17 mouse cellular contexts compared by ENCODE assay signal in genomic region chr2:144189756-144190155, GRCm38 (mm10).
A peak's percentile ranks its signal among the peaks of the same experiment; 100 is the strongest.
DNase-seq lines count a peak whose midpoint lies in the region; ATAC-seq and TF ChIP-seq lines count a peak whose summit lies in the region.
"Had no signal": no experiment of that assay in that cellular context is flagged by ENCODE, and none has a peak within 500 bp of the region (broad histone marks: within the 10 kb centered on the region; RNA-seq: fewer than 3 reads in every experiment).

No protein-coding gene starts in this region.

- peaks cover 2 to 18% of the 10 kb centered on the region in 2 experiments; a peak in 3 of 4 replicates for H3K4me1 ChIP-seq in ES-E14 (ENCODE audit: control insufficient read depth in 2 of 2, insufficient read depth in 2 of 2, low read length in 2 of 2, poor library complexity in 1 of 2)
- H3K4me1 ChIP-seq in liver, postnatal 0 days (ENCODE audit: insufficient read depth) = peaks cover 24% of the 10 kb centered on the region
- H3K4me1 ChIP-seq: forebrain, embryonic 15.5 days had no signal

- H3K9me3 ChIP-seq in ES-E14 (ENCODE audit: control insufficient read depth, insufficient read depth, low read depth, low read length) = no peaks in the 10 kb centered on the region
- H3K9me3 ChIP-seq in liver, postnatal 0 days (ENCODE audit: low read length) = no peaks in the 10 kb centered on the region
- H3K9me3 ChIP-seq: embryonic facial prominence, embryonic 10.5 days; embryonic facial prominence, embryonic 12.5 days; forebrain, embryonic 15.5 days had no signal

- DNase-seq in ES-CJ7 (ENCODE audit: low read depth, low spot score) (peak; percentile 21), ES-E14 (ENCODE audit: low read depth, low spot score) (no peak), ZHBTc4 (ENCODE audit: low read depth, low spot score) (peak; percentile 67)
- no peak for DNase-seq in liver, postnatal 0 days
- DNase-seq in adrenal gland, postnatal 25 days = no peak
- no peak for DNase-seq in frontal cortex, postnatal 14 days (ENCODE audit: low spot score in 2 of 2)
- DNase-seq: adrenal gland, adult 8-10 months; adrenal gland, postnatal 14 days; cerebellum, adult 11-12 months; cerebellum, adult 2 months; cerebellum, adult 9-10 months; cerebellum, postnatal 10 days; cerebellum, postnatal 25 days; forebrain, postnatal 0 days had no signal

- WGBS in liver, postnatal 0 days (ENCODE audit: insufficient replicate concordance) = 84% methylated on average over 7 of the region's 7 CpGs

- no peak overlapping the region for H3K9ac ChIP-seq in ES-E14 (ENCODE audit: insufficient read depth, low read depth, low read length, poor library complexity, severe bottlenecking)
- H3K9ac ChIP-seq in liver, postnatal 0 days (replicated peaks) = no peak overlapping the region
- H3K9ac ChIP-seq: embryonic facial prominence, embryonic 12.5 days; forebrain, embryonic 15.5 days; forebrain, postnatal 0 days had no signal

- ATAC-seq in liver, postnatal 0 days = no peak
- ATAC-seq: forebrain, embryonic 15.5 days; forebrain, postnatal 0 days had no signal

- H3K4me3 ChIP-seq in ES-E14 (ENCODE audit: insufficient read depth in 1 of 2, low read depth in 1 of 2, low read length in 2 of 2, poor library complexity in 1 of 2, severe bottlenecking in 1 of 2) = no peak overlapping the region
- no peak overlapping the region for H3K4me3 ChIP-seq in liver, postnatal 0 days (ENCODE audit: low read depth, low read length)
- H3K4me3 ChIP-seq: embryonic facial prominence, embryonic 10.5 days; embryonic facial prominence, embryonic 12.5 days; forebrain, embryonic 15.5 days had no signal

- no peaks in the 10 kb centered on the region for H3K27me3 ChIP-seq in liver, postnatal 0 days (ENCODE audit: insufficient read depth, low read length)
- H3K27me3 ChIP-seq: embryonic facial prominence, embryonic 12.5 days; forebrain, embryonic 15.5 days had no signal

- no peak for TF ChIP-seq EP300 in liver, postnatal 0 days (IDR thresholded peaks at IDR 0.05; ENCODE audit: low read depth)

- no peaks in the 10 kb centered on the region for H3K36me3 ChIP-seq in ES-E14 (ENCODE audit: control insufficient read depth, insufficient read depth, low read length, poor library complexity, severe bottlenecking)
- no peaks in the 10 kb centered on the region for H3K36me3 ChIP-seq in liver, postnatal 0 days (replicated peaks; ENCODE audit: insufficient read depth, low read length)
- H3K36me3 ChIP-seq: embryonic facial prominence, embryonic 10.5 days; embryonic facial prominence, embryonic 12.5 days; forebrain, embryonic 15.5 days had no signal

- H3K27ac ChIP-seq in ES-E14 (ENCODE audit: insufficient read depth, low read depth, low read length, poor library complexity, severe bottlenecking) = no peak overlapping the region
- no peak overlapping the region for H3K27ac ChIP-seq in liver, postnatal 0 days (ENCODE audit: low read depth)
- H3K27ac ChIP-seq: embryonic facial prominence, embryonic 12.5 days; forebrain, embryonic 15.5 days had no signal

- no peak overlapping the region for H3K4me2 ChIP-seq in liver, postnatal 0 days (ENCODE audit: low read depth, low read length)
- H3K4me2 ChIP-seq: embryonic facial prominence, embryonic 12.5 days; forebrain, embryonic 15.5 days had no signal

- in situ Hi-C loops in ES-E14 (cut with MboI; ENCODE audit: low sequenced_read_pairs in 2 of 2, unreplicated experiment in 2 of 2) = no loop called here

- no peak for TF ChIP-seq CTCF in liver, postnatal 0 days (IDR thresholded peaks at IDR 0.05; ENCODE audit: low read depth)

TF ChIP-seq in ES-E14, 5 proteins besides CTCF, POLR2A, EP300 and RAD21:
- TF ChIP-seq HCFC1 (IDR thresholded peaks at IDR 0.05; ENCODE audit: borderline replicate concordance, insufficient read depth, low read length) (no peak), ZNF384 (IDR thresholded peaks at IDR 0.05; ENCODE audit: low read depth, low read length) (no peak), MAFK (IDR thresholded peaks at IDR 0.05; ENCODE audit: insufficient read depth, low read depth, low read length) (peak; percentile 42; the same call in 1 of the 2 replicates), ZC3H11A (IDR thresholded peaks at IDR 0.05; ENCODE audit: borderline replicate concordance, low read depth, low read length) (no peak)

Comparison
In these comparisons a context has a peak if more than half of its experiments do, and no peak if none do; other contexts are left out.
1. DNase-seq: peak in ES-CJ7 (single experiment) and ZHBTc4 (single experiment); none in ES-E14 (single experiment), liver, postnatal 0 days (single experiment), adrenal gland, postnatal 25 days (single experiment) and frontal cortex, postnatal 14 days (0 of 2).